Mouse (Mus musculus) G1E (cell line): ENCODE data around the gene Zmym2.

Experiments used
- CTCF ChIP-seq: IDR thresholded peaks from 2 replicates; pipeline ENCODE4 v1.5.1; 2012; ENCODE audit warnings: low read depth, low read length, inconsistent platforms, mixed read lengths
- GATA1 ChIP-seq: IDR thresholded peaks from 2 replicates; pipeline ENCODE4 v1.6.1; 2012; ENCODE audit warnings: borderline replicate concordance, low read length, inconsistent platforms, mixed read lengths
- GATA2 ChIP-seq: IDR thresholded peaks from 2 replicates; pipeline ENCODE4 v1.6.1; 2012; ENCODE audit warnings: low read depth, low read length, inconsistent platforms, borderline replicate concordance
- TAL1 ChIP-seq: conservative IDR thresholded peaks from 2 replicates; pipeline ENCODE4 v1.6.1; 2012; ENCODE audit warnings: low read depth, low read length, inconsistent platforms, mixed read lengths

- TF ChIP-seq CTCF (no peak), GATA2 (no peak), GATA1 (no peak), TAL1 (no peak)
Measured at GRCm38 (mm10) chr14:56954393-56954792, 67.9 kb downstream of the Zmym2 start.
